Mouse (Mus musculus): ENCODE data around the gene Tspyl1.

- TF ChIP-seq GATA1 (IDR thresholded peaks at IDR 0.05; ENCODE audit: low read length) (no peak), TAL1 (IDR thresholded peaks at IDR 0.05; ENCODE audit: low read length) (no peak)
Measured at GRCm38 (mm10) chr10:34280591-34281175, 1.3 kb upstream of the Tspyl1 start.
